Mouse (Mus musculus): ENCODE data around the gene Ankrd2.

DNA sequence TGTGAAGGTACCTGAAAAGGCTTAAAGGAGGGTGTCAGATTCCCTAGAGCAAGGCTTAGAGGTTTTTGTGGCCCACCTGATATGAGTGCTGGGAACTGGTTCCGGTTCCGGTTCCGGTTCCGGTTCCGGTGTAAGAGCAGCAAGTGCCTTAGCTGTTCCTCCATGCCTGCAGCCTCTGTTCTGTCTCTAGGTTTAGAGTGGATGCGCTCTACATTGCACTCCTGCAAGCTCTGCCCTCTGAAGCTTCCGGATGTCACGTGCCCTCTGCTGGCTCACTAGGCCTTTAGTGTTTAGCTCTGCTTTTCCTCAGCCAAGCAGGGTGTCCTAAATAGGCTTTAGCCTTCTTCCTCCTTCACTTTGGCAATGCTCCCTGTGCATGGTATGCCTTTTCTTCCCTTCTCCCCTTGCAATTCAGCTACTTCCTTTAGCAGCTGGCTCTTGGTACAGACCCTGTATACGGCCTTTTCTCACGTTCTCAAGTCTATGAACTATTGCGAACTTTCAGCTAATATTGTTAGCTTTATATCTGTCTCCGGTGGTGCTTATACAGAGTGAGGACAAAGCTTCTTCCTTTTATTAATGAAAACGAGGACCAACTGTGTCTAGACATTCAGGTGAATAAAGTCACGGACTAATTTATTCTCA is 53.4 kb downstream of the Ankrd2 start:
- TF ChIP-seq CTCF (conservative IDR thresholded peaks at IDR 0.05; ENCODE audit: low read length): no peak
- TF ChIP-seq POU5F1 (IDR thresholded peaks at IDR 0.05; ENCODE audit: borderline replicate concordance, low read length): no peak

Measured in E14TG2a.4 (cell line).